Mouse (Mus musculus): Measurements from ENCODE around the gene Fam43b. TPM values are rescaled to one million over a fixed set of nuclear protein-coding genes. Genes with fewer than 3 reads are reported as not detected.
"Not testable (repeated sequence)": the region's sequence is repeated elsewhere in the genome, so short reads cannot be mapped to it uniquely, and the experiment has no call there.

Gene Fam43b
- total RNA-seq (2021), result not detected
- long read RNA-seq, experiment 1, result 0 reads
- long read RNA-seq, experiment 2, result 0 reads

DNA sequence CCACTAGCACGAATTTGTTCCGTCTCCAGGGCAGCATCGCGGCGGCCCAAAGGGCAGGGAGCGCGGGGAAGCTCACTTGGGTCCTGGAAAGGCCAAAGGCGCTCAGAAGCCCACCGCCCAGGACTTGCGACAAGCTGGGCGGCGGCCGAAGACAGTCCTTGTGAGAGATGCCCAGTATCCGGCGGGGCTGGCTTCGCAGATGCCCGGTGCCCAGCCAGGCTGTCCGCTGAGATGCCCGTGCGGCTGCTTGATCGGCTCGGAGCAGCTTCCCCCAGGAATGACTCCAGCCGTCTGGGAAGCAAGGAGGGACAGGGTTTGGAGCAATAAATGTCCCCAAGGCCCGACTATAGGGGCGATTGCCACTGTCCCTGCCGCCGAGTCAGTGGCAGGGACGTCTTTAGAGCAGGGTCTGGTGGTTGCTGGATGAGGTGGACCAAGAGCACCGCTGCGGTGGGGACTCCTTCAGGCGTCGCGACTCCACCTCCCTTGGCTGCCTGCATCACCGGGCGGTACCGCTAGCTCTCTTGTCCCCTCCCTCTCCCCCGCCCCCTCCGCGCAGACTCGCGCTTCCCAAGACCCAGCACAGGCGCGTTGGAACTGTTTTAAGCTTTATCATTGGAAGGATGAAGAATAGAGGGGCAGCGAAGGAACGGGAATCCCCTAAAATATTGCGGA, at the start of gene Fam43b:
TSS of gene Fam43b (minus strand) at position 558 of the 675 bp plus-strand sequence.
- DNase-seq (ENCODE audit: low spot score in 2 of 2), result no peak

DNA sequence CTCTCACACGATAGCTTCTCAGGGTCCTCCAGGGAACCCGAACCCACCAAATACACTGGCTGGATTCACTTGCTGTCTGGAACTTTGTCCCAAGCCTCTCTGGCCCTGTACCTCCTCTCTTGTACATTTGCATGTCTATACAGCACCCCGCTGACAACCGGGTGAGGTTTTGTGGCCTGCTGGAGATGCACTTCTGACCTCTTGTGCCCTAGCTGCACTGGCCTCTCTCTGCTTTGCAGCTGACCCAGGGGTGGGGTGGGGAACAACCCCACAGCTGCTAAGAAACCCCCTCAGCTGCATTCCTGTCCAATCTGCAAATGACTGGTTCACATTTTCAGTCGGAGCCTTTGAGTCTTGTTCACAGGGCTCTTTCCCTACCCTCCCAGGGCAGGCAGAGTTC, 48.6 kb upstream of the Fam43b start:
- no peak for DNase-seq (ENCODE audit: low spot score in 2 of 2)

DNA sequence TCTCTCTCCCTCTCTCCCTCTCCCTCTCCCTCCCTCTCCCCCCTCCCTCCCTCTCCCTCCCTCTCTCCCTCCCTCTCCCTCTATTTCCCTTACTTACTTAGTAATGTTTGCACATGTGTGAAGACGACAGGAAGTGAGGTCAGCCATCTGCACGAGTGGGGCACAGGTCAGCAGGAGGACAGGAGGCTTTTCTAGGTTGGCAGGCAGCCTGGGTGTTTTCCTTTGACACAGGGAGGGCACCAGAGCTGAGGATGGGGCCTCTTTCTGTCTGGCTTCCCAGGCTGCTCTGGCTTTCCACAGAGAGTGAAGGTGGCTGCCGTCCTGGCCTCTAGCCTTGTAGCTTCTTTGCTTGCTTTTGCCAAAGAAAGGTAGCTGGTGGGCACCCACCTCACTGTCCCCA, 43.7 kb upstream of the Fam43b start:
- DNase-seq (ENCODE audit: low spot score in 2 of 2), result no peak

DNA sequence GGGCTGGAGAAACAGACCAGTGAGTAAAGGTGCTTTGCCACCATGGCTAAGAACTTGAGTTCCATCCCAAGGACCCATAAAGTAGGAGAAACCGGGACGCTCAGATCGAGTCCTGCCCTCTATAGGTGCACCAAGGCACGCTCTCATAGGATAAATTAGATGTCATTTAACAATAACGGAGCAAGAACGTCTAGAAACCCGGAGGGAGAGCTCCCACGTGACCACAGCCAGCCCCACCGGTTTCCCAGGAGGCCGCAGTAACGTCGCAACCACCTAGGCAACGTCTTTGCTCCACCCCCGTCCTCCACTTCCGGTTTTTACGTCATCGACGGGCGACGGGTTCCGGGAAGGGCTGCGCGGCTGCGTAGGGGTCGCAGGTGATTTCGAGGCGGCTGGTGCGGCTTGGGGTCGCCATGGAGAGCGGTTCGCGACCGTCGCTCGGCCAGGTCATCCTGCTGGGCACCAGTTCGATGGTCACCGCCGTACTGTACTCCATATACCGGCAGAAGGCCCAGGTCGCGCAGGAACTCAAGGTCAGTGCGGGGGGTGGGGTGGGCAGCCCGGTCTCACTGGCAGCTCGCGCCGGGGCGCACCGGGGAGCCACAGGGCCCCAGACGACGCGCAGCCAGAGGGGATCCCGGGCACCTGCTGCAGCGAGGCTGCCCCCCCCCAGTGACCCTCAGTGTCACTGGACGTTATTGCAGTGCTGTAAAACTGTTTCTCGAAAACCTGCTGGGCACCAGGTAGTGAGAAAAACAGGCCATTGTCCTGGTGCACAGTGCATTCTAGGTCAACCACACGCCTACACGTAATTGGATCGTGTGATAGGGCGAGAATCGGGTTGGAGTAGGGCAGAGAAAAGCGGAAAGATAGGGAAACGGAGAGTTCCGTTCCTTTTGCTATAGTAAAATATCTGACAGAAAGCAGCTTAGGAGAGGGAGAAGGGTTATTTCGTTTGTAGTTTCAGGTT, 38.3 kb upstream of the Fam43b start, which contains the start of gene Mul1:
TSS of gene Mul1 (plus strand) at position 325 of the 970 bp plus-strand sequence.
- peak; percentile 89 to 95 for DNase-seq (ENCODE audit: low spot score in 2 of 2)

DNA sequence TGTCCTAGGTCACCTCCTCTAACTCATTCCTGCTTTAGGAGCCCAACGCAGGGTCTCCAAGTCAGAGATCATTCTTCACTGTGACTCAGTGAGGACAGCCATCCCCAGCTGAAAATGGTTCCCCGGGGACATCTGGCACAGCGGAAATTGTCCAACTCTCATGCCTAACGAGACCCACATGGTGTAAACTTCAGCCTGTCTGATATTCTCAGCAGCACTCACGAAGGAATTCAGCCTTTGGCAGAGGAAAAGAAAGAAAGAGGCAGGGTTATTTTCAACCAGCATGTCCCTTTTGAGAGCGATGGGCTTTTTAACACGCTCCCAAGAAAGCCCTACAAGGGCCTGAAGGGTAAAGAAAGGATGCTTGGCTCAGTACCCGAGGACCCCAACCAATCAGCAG, 35.0 kb upstream of the Fam43b start:
- no peak for DNase-seq (ENCODE audit: low spot score in 2 of 2)

DNA sequence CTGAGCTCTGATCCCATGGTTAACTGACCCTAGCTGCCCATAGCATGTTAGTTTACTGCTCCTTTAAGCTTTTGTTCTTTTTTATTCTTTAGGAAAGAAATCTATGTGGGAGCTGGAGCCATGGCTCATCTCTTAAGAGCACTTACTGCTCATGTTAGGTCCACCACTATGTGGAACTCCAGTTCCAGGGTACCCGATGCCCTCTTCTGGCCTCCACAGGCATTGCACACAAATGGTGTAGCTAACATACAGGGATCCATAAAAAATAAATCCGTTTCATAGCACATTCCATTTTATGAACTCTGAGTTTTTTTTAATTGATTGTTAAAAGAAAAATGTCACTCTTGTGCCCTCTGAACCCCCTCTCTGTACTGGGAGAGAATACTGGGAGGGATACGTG, 33.5 kb upstream of the Fam43b start:
- DNase-seq (ENCODE audit: low spot score in 2 of 2), result peak in 1 of 2 experiments; percentile 42

DNA sequence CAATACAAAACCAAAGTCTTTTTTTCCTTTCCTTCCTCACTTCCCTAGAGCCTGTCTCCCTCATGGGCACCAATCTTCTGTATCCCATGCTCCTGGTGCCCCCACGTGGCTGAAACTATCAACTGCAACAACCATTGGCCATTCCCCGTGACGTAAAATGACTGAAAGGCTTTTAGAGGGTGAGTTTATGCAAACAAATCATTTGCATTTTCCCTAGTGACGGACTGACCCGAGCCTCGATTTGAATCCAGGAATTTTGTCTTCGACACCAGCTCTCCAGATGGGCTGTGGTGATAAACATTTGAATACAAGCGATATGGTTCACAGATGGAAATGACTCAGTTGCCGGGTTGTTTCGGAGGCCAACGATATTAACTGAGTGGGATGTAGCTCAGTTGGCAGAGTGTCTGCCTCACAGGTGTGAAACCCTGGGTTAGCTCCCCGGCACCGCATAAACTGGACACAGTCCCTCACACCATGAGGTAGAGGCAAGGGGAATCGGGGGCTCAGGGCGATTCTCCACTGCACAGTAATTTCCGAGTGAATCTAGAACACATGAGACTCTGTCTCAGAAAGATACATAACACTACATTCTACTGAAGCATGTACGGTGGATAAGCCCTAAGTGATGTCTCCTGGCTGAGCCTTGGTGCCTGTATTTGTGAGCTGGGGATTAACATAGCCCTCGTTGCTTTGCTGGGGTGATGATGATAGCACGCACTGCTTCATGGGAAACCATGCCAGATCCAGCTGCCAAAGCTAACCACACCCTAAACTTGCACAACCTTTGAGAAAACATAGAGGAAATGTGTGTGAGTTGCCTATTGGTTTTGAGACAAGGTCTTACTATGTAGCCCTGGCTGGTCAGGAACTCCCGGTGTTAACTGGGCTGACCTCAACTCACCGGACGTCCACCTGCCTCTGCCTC, 30.7 kb upstream of the Fam43b start:
- peak; percentile 57 to 80 for DNase-seq (ENCODE audit: low spot score in 2 of 2)

DNA sequence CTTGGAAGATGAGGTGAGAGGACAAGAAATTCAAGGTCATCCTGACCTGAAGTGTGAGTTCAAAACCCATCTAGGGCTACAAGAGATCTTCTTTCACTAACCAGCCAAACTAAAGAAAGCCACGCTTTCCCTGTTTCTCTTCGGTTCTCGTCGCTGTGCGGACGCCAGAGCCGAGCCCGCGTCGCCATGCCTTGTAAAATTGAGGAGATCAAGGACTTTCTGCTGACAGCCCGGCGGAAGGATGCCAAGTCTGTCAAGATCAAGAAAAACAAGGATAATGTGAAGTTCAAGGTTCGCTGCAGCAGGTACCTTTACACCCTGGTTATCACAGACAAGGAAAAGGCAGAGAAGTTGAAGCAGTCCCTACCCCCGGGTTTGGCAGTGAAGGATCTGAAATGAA, 29.3 kb upstream of the Fam43b start:
- not testable (repeated sequence) for DNase-seq (ENCODE audit: low spot score in 2 of 2)

DNA sequence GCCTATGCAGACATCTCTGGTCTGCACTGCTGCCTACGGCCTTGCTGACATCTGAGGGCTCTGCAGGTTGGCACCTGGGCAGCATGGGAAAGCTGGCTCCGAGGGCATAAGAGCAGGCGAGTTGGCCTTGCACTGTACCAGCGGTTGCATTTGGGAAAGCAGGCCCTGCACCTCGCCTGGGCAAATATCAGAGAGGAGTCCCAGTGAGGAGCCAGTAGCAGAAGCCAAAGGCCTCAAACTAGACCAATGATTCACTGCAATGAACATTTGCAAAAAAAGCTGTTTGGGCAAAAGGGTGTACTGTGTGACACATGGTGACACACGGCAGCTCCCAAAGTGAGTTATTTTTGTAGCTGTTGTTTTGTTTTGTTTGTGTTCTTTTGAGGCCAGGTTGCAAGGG, 28.7 kb upstream of the Fam43b start:
- no peak for DNase-seq (ENCODE audit: low spot score in 2 of 2)

DNA sequence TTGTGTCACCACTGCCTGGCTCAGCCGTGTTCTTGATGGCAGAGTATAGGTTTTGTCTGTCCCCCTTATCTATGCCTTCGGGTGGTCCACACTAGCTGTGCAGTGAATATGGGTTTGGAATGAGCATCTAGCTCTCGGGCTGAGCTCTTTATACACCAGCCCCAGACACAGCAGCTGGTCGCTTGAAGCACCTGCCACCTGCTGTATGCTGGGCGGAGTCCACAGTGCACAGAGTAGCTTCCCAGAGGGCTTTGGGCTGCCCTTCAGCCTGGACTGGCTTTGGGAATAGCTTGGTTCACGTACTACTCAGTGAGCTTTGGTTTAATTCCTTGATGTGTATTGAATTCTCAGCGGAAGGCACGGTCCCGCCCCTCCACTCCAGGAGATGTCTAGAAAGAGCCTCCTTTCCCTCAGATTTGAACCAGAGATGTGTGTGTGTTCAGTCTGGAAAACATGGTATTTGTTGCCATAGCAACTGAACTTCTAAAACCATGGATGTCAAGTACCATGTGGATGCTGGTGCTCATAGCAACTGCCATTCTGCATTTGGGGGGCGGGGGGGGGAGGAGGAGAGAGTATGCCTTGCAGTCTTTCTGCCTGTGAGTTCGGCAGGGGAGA, 22.1 kb upstream of the Fam43b start:
- DNase-seq (ENCODE audit: low spot score in 2 of 2), result no peak

DNA sequence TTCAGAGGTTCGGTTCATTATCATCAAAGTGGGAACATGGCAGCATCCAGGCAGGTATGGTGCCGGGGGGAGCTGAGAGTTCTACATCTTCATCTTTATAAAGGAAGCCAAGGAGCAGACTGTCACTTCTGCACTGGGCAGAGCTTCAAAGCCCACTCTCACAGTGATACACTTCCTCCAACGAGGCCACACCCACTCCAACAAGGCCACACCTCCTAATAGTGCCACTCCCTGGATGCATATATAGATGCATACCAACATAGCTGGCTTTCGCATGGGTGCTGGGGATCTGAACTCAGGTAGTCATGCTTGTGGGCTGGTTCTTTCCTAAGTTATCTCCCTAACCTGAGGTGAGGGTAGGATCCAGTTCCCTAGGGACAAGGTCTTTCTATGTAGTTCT, 21.6 kb upstream of the Fam43b start:
- DNase-seq (ENCODE audit: low spot score in 2 of 2), result no peak

DNA sequence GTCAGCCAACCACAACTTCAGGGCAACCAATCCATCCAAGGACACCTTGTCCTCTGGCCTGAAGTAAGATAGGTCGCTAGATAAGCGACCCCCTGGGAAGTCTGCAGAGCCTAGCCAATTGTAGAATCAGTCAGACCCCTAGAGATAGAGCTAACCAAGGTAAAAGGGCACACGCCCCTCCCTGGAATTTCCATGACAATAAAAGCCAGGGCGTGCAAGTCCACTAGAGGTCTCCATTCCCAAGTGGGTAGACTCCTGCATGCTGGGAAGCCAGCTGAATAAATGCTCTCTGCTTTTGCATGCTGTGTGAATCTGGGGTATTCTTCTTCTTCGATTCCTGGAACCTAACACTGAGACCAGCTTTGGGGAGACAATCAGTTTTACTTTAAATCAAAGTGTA, 20.1 kb upstream of the Fam43b start:
- no peak for DNase-seq (ENCODE audit: low spot score in 2 of 2)

DNA sequence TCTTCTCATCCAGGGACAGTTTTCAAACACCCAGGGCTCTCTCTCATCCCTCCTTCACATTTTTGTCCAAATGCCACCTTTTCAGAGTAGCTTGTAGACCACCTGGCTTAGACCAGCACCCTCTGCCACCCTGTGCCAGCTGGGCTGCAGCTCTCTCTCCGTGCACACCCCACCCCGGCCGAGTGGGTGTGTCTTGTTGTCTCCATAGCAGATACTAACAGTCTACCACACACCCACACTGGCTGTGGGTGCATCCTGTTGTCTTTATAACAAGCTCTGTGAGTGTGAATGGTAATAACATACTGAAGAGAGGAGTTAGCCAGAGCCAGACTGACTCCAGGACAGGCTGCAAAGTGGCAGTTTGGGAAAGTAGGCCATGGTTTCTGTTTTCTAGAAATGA, 19.7 kb upstream of the Fam43b start:
- no peak for DNase-seq (ENCODE audit: low spot score in 2 of 2)

DNA sequence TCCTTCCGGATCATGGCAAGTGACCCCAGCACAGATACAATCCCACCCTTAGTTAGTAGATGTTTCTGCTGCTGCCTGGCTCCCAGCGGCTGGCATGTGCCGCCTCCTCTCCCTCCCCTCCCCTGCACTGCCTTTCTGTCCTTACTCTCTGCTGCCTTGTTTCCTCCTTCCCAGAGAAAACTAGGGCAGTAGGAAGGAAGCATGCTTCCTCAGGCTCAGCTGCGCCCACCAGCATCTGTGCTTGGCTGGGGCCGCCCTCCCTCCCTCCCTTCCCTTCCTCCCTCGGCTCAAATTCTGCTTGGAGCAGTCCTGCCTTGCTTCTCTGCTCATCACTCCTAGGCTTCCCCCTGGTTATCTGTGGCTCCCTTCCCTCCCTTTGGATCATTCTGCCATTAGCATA, 18.4 kb upstream of the Fam43b start:
- DNase-seq (ENCODE audit: low spot score in 2 of 2), result no peak

DNA sequence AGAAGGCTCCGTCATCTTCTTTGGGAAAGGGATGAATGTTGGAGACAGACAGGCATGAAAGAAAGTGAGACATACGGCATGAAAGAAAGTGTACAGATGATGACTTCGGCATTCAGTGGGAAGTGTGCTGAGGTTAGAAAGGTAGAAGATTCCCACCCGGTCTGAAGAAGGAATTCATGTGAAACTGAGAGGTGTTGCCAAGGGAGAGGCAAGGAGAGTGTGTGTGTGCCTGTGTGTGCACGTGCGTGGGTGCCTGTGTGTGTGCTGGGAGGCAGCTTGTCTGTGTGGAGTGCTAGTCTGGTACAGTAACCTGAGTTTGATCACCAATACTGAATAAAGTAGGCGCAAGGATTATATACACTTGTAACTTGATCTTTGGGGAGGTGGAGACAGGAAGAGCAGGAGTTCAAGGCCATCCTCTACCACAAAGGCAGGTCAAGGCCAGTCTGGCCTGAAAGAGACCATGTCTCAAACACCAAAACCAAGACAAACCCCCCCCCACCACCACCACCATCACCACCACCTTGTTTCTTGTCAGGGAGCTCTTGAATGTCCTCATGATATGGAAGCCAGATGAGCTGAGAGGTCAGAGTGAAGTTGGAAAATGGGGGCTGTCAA, 15.3 kb upstream of the Fam43b start:
- no peak for DNase-seq (ENCODE audit: low spot score in 2 of 2)

DNA sequence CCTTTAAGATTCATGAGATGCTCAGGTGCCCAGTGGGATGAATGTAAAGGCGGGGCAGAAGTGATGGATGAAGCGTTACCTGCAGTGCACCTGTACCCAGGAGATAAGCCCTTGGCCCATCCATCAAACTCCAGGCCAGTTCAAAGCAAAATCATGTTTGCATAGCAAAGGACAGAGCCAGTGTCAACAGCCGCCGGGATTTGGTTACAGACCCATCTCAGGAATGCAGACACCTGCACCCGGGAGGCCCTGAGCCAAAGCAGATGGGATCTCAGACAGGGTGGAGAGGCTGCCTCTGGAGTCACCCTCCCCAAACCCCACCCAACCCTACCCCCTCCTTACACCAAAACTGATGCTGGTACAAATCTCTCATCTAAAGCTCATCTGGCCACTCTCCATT, 14.7 kb upstream of the Fam43b start:
- no peak for DNase-seq (ENCODE audit: low spot score in 2 of 2)

DNA sequence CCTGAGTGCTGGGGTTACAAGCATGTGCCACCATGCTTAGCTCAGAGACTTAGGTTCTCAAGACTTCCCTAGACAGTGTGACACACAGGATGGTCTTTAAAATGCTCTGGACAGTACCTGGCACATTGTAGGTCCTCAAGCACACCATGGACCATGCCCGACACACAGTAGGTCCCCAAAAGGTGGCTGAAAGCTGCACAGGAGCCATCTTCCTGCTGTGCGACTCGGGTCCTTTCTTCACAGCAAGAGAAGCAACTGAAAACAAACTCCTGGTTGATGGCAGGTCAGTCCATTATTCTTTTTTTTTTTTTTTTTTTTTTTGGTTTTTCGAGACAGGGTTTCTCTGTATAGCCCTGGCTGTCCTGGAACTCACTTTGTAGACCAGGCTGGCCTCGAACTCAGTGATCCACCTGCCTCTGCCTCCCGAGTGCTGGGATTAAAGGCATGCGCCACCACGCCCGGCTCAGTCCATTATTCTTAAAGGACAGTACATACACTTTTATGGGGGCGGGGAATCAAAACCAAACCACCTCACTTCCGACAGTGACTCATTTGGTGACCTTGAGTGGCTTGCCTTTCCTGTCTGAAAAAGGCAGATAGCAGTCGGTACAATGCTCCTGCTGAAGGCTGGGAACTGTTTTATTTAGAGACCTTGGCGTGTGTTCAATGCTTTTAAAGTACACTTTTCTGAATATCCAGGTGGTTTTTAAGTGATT, 11.3 kb upstream of the Fam43b start:
- no peak for DNase-seq (ENCODE audit: low spot score in 2 of 2)

DNA sequence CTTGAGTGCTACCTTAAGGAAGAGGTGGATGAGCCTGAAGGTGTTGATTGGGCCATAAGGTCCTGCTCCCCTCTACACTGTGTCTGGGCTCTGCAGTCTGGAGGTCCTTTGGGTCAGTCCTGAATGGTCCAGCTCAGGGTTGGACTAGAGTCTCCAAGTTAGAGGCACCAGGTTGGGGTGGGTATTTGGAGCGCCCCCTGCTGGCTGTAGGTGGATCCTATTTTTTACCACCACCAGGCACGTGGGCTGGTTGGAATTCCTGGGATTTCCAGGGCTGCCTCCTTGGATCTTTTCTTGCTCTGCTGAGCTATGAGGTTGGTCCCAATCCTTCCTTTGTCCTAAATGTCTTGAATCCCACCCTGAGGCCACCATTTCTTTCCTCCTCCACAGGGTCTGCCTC, 8.5 kb upstream of the Fam43b start:
- DNase-seq (ENCODE audit: low spot score in 2 of 2), result no peak

DNA sequence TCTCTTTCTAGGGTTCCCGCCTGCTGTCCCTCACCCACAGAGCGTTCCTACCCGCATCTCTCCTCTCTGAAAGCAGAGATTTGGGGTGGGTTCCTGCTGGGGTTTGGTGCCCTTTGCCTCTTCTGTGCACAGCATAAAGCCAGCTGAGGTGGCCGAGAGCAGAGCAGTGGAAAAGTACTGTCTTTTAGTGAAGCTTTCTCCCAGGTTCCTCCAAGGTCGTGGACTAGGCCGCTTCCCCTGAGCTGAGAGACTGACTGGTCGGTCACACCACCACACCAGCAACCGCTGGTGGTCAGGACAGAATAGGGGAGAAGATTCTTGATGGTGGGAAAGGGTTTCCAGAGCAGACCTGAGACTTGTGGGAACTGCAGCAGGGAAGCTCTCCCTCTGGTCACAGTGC, 383 bp upstream of the Fam43b start:
- no peak for DNase-seq (ENCODE audit: low spot score in 2 of 2)
